Mouse (Mus musculus) cerebellum, adult 11 months (tissue): ENCODE measurements around the gene Psg25.
"Not testable (repeated sequence)": the region's sequence is repeated elsewhere in the genome, so short reads cannot be mapped to it uniquely, and the experiment has no call there.

Experiments
- DNase-seq: peaks from one replicate; pipeline ENCODE4 v3.0.0; 2022

Gene Psg25

GRCm38 (mm10) chr7:18532169-18532568 lies at the start of gene Psg25:
TSS of gene Psg25 (minus strand) at chr7:18532269.
- DNase-seq = no peak

- no peak for DNase-seq
These were observed 35.1 kb upstream of the Psg25 start, which contains the start of gene Psg27 for GRCm38 (mm10) chr7:18567205-18567604. TSS of gene Psg27 (minus strand) at chr7:18567305.

- DNase-seq = no peak
These were observed 27.8 kb upstream of the Psg25 start for GRCm38 (mm10) chr7:18559850-18560249.

DNA sequence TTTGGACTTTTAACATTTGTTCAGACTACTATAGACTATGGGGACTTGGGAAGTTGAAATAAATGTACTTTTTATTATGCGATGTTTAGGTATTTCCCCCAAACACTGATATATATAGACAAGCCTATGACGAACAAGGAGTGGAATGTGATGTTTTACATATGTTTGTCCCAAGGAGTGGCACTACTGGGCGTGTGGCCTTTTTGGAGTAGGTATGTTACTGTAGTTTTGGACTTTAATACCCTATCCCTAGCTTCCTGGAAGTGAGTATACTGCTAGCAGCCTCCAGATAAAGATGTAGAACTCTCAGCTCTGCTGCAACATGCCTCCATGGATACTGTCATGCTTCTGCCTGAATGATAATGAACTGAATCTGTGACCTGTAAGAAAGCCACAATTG lies 23.7 kb upstream of the Psg25 start:
- DNase-seq = not testable (repeated sequence)

DNA sequence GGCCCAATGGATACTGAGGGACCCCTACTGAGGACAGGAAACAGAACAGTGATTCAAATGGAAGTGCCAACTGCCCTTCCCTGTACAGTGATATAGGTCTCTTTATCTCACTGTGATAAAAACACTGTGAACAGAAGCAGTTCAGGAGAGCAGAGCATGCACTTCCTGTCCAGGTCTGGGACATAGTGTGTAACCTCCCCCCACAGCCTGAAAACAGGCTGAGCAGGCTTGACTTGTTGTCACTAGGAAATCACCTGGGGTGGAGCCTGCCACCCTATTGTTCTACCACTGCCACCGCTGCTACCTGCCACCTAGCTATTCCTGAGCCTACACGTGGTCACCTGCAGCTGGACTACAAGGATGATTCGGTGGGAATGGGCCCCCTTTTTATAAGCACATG lies 1.4 kb upstream of the Psg25 start:
- no peak for DNase-seq

DNA sequence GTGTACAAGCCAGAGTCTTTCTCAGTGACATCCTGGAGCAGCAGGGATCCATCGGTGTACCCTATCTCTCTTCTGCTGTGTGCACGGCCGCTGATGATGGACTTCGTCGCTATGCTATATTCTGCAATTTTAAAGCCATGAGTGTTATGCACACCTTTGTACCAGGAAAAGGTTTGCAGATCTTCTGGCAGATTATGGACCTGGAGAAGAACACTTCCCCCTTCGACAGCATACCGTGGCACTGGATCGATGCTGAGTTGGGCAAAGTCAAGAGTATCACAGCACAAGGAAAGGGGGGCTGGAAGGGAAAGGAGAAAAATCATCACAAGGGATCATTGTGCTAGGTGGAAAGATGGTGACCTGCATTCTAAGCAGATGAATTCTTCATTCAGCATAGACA lies 7.4 kb downstream of the Psg25 start:
- no peak for DNase-seq

DNA sequence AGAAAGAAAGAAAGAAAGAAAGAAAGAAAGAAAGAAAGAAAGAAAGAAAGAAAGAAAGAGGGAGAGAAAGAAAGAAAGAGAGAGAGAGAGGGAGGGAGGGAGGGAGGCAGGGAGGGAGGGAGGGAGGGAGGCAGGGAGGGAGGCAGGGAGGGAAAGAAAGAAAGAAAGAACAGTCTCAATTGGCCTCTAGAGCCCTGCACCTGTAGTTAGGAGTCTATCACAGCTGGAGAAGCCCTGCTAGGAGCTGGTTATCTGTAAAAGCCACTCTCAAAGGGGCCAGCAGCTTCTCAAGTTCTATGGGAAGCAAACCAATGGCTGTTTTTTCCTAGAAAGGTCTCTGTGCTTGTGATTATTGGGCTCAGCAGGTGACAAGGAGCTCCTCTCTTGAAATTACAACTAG lies 19.2 kb downstream of the Psg25 start:
- not testable (repeated sequence) for DNase-seq

GRCm38 (mm10) chr7:18512417-18512816 lies 19.7 kb downstream of the Psg25 start:
- DNase-seq = not testable (repeated sequence)

DNA sequence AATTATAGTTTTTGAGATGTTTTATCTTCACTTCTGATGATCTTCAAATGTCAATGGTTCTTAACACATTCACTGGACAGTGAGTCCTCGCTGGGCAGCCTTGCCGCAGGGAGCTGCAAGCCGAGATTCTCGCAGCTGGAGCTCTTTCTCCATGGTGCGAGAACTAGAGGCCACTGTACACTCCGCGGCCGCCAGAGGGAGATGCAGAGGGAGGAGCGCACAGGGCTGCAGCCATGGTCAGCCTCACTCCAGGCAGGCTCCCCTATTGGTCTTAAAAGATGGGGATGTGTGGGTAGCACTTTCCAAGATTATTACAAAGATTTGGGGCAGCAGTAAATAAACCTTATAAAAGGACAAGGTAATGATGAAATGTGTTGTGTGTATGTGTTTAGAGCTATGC lies 20.6 kb downstream of the Psg25 start:
- no peak for DNase-seq

DNA sequence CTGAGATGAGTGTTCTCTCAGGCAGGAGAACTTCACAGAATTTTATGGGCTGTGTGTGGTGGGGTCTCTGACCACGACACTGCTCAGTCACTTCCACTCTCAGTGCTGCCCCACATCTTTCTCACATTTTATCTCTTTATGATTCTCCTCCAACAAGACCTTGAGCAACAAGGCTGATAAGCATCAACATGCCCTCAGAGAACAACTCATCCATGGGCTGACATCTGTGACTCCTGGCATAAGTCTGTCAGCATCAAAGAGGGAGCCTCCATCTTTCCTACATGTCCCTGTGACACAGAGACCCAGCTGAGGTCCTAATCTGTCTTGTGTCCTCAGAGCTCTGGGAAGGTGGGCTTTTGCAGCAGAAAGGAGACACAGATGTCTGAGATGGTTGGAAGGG lies 48.0 kb downstream of the Psg25 start, which contains the start of gene Psg26:
Psg26 (minus strand) TSS at position 101 of the 400 bp plus-strand sequence.
- DNase-seq = no peak
